Mouse (Mus musculus): ENCODE data around the gene Mylk. TPM values are rescaled to one million over a fixed set of nuclear protein-coding genes. Genes with fewer than 3 reads are reported as not detected.

The Mylk gene
- polyA plus RNA-seq, 1 experiment from 2014 or later: 4.3 TPM

- Histone ChIP-seq H3K4me1 (peaks cover 15% of the 10 kb centered on the region), H3K9me3 (no peaks in the 10 kb centered on the region), H3K27ac (replicated peaks) (no peak overlapping the region), H3K4me3 (no peak overlapping the region), H3K36me3 (no peaks in the 10 kb centered on the region), H3K4me2 (replicated peaks) (no peak overlapping the region), H3K27me3 (no peaks in the 10 kb centered on the region), H3K9ac (replicated peaks) (no peak overlapping the region)
- no peak for ATAC-seq (replicated peaks)
- 89% methylated on average over 5 of the region's 5 CpGs for WGBS
Measured at GRCm38 (mm10) chr16:34960243-34960642, 215.2 kb downstream of the Mylk start.

GRCm38 (mm10) chr16:34960866-34961582 is 216.0 kb downstream of the Mylk start:
- H3K4me2 ChIP-seq (replicated peaks): no peak overlapping the region
- ATAC-seq (replicated peaks): no peak
- H3K36me3 ChIP-seq: no peaks in the 10 kb centered on the region
- H3K4me3 ChIP-seq: no peak overlapping the region
- no peak overlapping the region for H3K27ac ChIP-seq (replicated peaks)
- no peaks in the 10 kb centered on the region for H3K9me3 ChIP-seq
- H3K9ac ChIP-seq (replicated peaks): no peak overlapping the region
- WGBS: 67% methylated on average over 9 of the region's 9 CpGs
- no peaks in the 10 kb centered on the region for H3K27me3 ChIP-seq
- peaks cover 15% of the 10 kb centered on the region for H3K4me1 ChIP-seq

GRCm38 (mm10) chr16:34962322-34962721 is 217.3 kb downstream of the Mylk start:
- peaks cover 17% of the 10 kb centered on the region for H3K4me1 ChIP-seq
- no peaks in the 10 kb centered on the region for H3K9me3 ChIP-seq
- no peak overlapping the region for H3K4me3 ChIP-seq
- no peaks in the 10 kb centered on the region for H3K36me3 ChIP-seq
- H3K27ac ChIP-seq (replicated peaks): no peak overlapping the region
- no peak for ATAC-seq (replicated peaks)
- 78% methylated on average over 4 of the region's 4 CpGs for WGBS
- no peak overlapping the region for H3K4me2 ChIP-seq (replicated peaks)
- no peaks in the 10 kb centered on the region for H3K27me3 ChIP-seq
- H3K9ac ChIP-seq (replicated peaks): no peak overlapping the region

GRCm38 (mm10) chr16:34963008-34963407 is 218.0 kb downstream of the Mylk start:
- Histone ChIP-seq H3K4me1 (peaks cover 18% of the 10 kb centered on the region), H3K36me3 (no peaks in the 10 kb centered on the region), H3K27me3 (no peaks in the 10 kb centered on the region), H3K4me2 (replicated peaks) (no peak overlapping the region), H3K9me3 (no peaks in the 10 kb centered on the region), H3K4me3 (no peak overlapping the region), H3K27ac (replicated peaks) (no peak overlapping the region), H3K9ac (replicated peaks) (no peak overlapping the region)
- ATAC-seq (replicated peaks): no peak
- WGBS: 70% methylated on average over 4 of the region's 4 CpGs

- Histone ChIP-seq H3K4me1 (0 out of 2 replicates have a peak, but pooled peaks cover 3% of the 10 kb centered on the region), H3K9me3 (no peaks in the 10 kb centered on the region), H3K36me3 (no peaks in the 10 kb centered on the region), H3K4me3 (no peak overlapping the region), H3K9ac (replicated peaks) (no peak overlapping the region), H3K4me2 (replicated peaks) (no peak overlapping the region), H3K27ac (replicated peaks) (no peak overlapping the region), H3K27me3 (no peaks in the 10 kb centered on the region)
- 71% methylated on average over 5 of the region's 5 CpGs for WGBS
- ATAC-seq (replicated peaks): no peak
Measured at GRCm38 (mm10) chr16:34966620-34967081, 221.6 kb downstream of the Mylk start.

GRCm38 (mm10) chr16:34967120-34967800 is 222.2 kb downstream of the Mylk start:
- no peak overlapping the region for H3K4me2 ChIP-seq (replicated peaks)
- no peaks in the 10 kb centered on the region for H3K36me3 ChIP-seq
- H3K27ac ChIP-seq (replicated peaks): 0 out of 2 replicates have a peak overlapping the region, but pooled peaks have one; percentile 9
- peak; percentile 96 for ATAC-seq (replicated peaks)
- H3K9ac ChIP-seq (replicated peaks): no peak overlapping the region
- 0 out of 2 replicates have a peak, but pooled peaks cover 3% of the 10 kb centered on the region for H3K4me1 ChIP-seq
- no peaks in the 10 kb centered on the region for H3K27me3 ChIP-seq
- H3K4me3 ChIP-seq: no peak overlapping the region
- H3K9me3 ChIP-seq: no peaks in the 10 kb centered on the region
- WGBS: 47% methylated on average over 10 of the region's 10 CpGs

GRCm38 (mm10) chr16:34968181-34968580 is 223.2 kb downstream of the Mylk start:
- no peaks in the 10 kb centered on the region for H3K9me3 ChIP-seq
- H3K4me3 ChIP-seq: no peak overlapping the region
- no peak overlapping the region for H3K4me2 ChIP-seq (replicated peaks)
- 0 out of 2 replicates have a peak, but pooled peaks cover 3% of the 10 kb centered on the region for H3K4me1 ChIP-seq
- no peaks in the 10 kb centered on the region for H3K27me3 ChIP-seq
- WGBS: 64% methylated on average over 5 of the region's 5 CpGs
- H3K27ac ChIP-seq (replicated peaks): no peak overlapping the region
- no peaks in the 10 kb centered on the region for H3K36me3 ChIP-seq
- H3K9ac ChIP-seq (replicated peaks): no peak overlapping the region
- no peak for ATAC-seq (replicated peaks)

GRCm38 (mm10) chr16:34972471-34972870 is 227.5 kb downstream of the Mylk start:
- H3K4me2 ChIP-seq (replicated peaks): no peak overlapping the region
- WGBS: 89% methylated on average over 12 of the region's 12 CpGs
- no peak overlapping the region for H3K4me3 ChIP-seq
- H3K27ac ChIP-seq (replicated peaks): no peak overlapping the region
- H3K4me1 ChIP-seq: no peaks in the 10 kb centered on the region
- H3K9me3 ChIP-seq: no peaks in the 10 kb centered on the region
- no peaks in the 10 kb centered on the region for H3K27me3 ChIP-seq
- H3K9ac ChIP-seq (replicated peaks): no peak overlapping the region
- no peaks in the 10 kb centered on the region for H3K36me3 ChIP-seq
- no peak for ATAC-seq (replicated peaks)

GRCm38 (mm10) chr16:34975544-34975943 is 230.5 kb downstream of the Mylk start:
- 64% methylated on average over 2 of the region's 2 CpGs for WGBS
- no peak for ATAC-seq (replicated peaks)
- H3K36me3 ChIP-seq: no peaks in the 10 kb centered on the region
- H3K4me2 ChIP-seq (replicated peaks): no peak overlapping the region
- H3K4me1 ChIP-seq: no peaks in the 10 kb centered on the region
- H3K9me3 ChIP-seq: no peaks in the 10 kb centered on the region
- no peaks in the 10 kb centered on the region for H3K27me3 ChIP-seq
- no peak overlapping the region for H3K9ac ChIP-seq (replicated peaks)
- no peak overlapping the region for H3K27ac ChIP-seq (replicated peaks)
- H3K4me3 ChIP-seq: no peak overlapping the region

- Histone ChIP-seq H3K4me3 (no peak overlapping the region), H3K4me1 (no peaks in the 10 kb centered on the region), H3K4me2 (replicated peaks) (no peak overlapping the region), H3K27ac (replicated peaks) (no peak overlapping the region), H3K27me3 (no peaks in the 10 kb centered on the region), H3K36me3 (no peaks in the 10 kb centered on the region), H3K9ac (replicated peaks) (no peak overlapping the region), H3K9me3 (no peaks in the 10 kb centered on the region)
- no peak for ATAC-seq (replicated peaks)
- 79% methylated on average over 13 of the region's 13 CpGs for WGBS
Measured at GRCm38 (mm10) chr16:34976630-34977029, 231.6 kb downstream of the Mylk start.

GRCm38 (mm10) chr16:34978018-34978417 is 233.0 kb downstream of the Mylk start:
- Histone ChIP-seq H3K9me3 (no peaks in the 10 kb centered on the region), H3K4me2 (replicated peaks) (no peak overlapping the region), H3K36me3 (no peaks in the 10 kb centered on the region), H3K4me3 (no peak overlapping the region), H3K4me1 (no peaks in the 10 kb centered on the region), H3K9ac (replicated peaks) (no peak overlapping the region), H3K27me3 (no peaks in the 10 kb centered on the region), H3K27ac (replicated peaks) (no peak overlapping the region)
- ATAC-seq (replicated peaks): no peak
- WGBS: 98% methylated on average over 7 of the region's 7 CpGs

GRCm38 (mm10) chr16:34981009-34981408 is 236.0 kb downstream of the Mylk start:
- no peak for ATAC-seq (replicated peaks)
- H3K4me1 ChIP-seq: no peaks in the 10 kb centered on the region
- 77% methylated on average over 7 of the region's 7 CpGs for WGBS
- no peak overlapping the region for H3K9ac ChIP-seq (replicated peaks)
- H3K27me3 ChIP-seq: no peaks in the 10 kb centered on the region
- H3K36me3 ChIP-seq: no peaks in the 10 kb centered on the region
- H3K4me2 ChIP-seq (replicated peaks): no peak overlapping the region
- H3K27ac ChIP-seq (replicated peaks): no peak overlapping the region
- H3K9me3 ChIP-seq: no peaks in the 10 kb centered on the region
- H3K4me3 ChIP-seq: no peak overlapping the region
